In genomic region chr1:64836584-64836983, GRCm38 (mm10) we compare ENCODE assay signal across 21 mouse cellular contexts.
DNase-seq lines count a peak whose midpoint lies in the region.
"Had no signal": no experiment of that assay in that cellular context is flagged by ENCODE, and none has a peak within 500 bp of the region (broad histone marks: within the 10 kb centered on the region; RNA-seq: fewer than 3 reads in every experiment).

No protein-coding gene starts in this region.

- intact Hi-C loops in gastrocnemius, postnatal 14 days (cut with DNase I; ENCODE audit: low total_unique reads), result no loop called here

- H3K27me3 ChIP-seq in forebrain, embryonic 10.5 days (ENCODE audit: poor library complexity, severe bottlenecking), result no peaks in the 10 kb centered on the region
- H3K27me3 ChIP-seq: heart, embryonic 15.5 days; hindbrain, embryonic 13.5 days had no signal

- H3K4me1 ChIP-seq in forebrain, embryonic 10.5 days, result peaks cover 12% of the 10 kb centered on the region
- H3K4me1 ChIP-seq: hindbrain, embryonic 13.5 days had no signal

- no peaks in the 10 kb centered on the region for H3K9me3 ChIP-seq in forebrain, embryonic 10.5 days
- H3K9me3 ChIP-seq: embryonic facial prominence, embryonic 10.5 days; G1E; heart, embryonic 10.5 days; heart, embryonic 15.5 days; hindbrain, embryonic 13.5 days had no signal

- peak; percentile 53 for DNase-seq in gastrocnemius, adult 18-20 months (ENCODE audit: low spot score)
- no peak for DNase-seq in gastrocnemius, postnatal 14 days
- peak; percentile 37 for DNase-seq in lung, postnatal 36 days
- no peak for DNase-seq in lung, postnatal 4 days
- DNase-seq in gonadal fat pad, adult 2 months (ENCODE audit: low read depth), result peak; percentile 47
- no peak for DNase-seq in embryo, embryonic 9.5 days (ENCODE audit: extremely low spot score)
- DNase-seq in forebrain, embryonic 10.5 days (ENCODE audit: extremely low spot score, low spot score), result no peak
- DNase-seq: adrenal gland, postnatal 14 days; B cell, adult 2 months; cerebellum, adult 18-20 months; cerebellum, adult 9-11 months; cerebellum, postnatal 36 days; gastrocnemius, postnatal 10 days; heart, postnatal 14 days; kidney, adult 18-20 months had no signal

- no peak overlapping the region for H3K4me3 ChIP-seq in forebrain, embryonic 10.5 days
- H3K4me3 ChIP-seq: embryonic facial prominence, embryonic 10.5 days; heart, embryonic 10.5 days; heart, embryonic 15.5 days; hindbrain, embryonic 13.5 days had no signal

- no peak overlapping the region for H3K27ac ChIP-seq in forebrain, embryonic 10.5 days
- H3K27ac ChIP-seq: embryonic facial prominence, embryonic 10.5 days; heart, embryonic 10.5 days; heart, embryonic 15.5 days; hindbrain, embryonic 13.5 days; hindbrain, postnatal 0 days had no signal

- WGBS in forebrain, embryonic 10.5 days, result 91% methylated on average over 5 of the region's 5 CpGs

- no peaks in the 10 kb centered on the region for H3K36me3 ChIP-seq in forebrain, embryonic 10.5 days (replicated peaks)
- H3K36me3 ChIP-seq: embryonic facial prominence, embryonic 10.5 days; G1E; heart, embryonic 10.5 days; heart, embryonic 15.5 days; hindbrain, embryonic 13.5 days had no signal

Comparison
In these comparisons a context has a peak if more than half of its experiments do, and no peak if none do; other contexts are left out.
1. DNase-seq: peak in gastrocnemius, adult 18-20 months (single experiment), lung, postnatal 36 days (single experiment) and gonadal fat pad, adult 2 months (single experiment); none in gastrocnemius, postnatal 14 days (single experiment), lung, postnatal 4 days (0 of 2), embryo, embryonic 9.5 days (single experiment) and forebrain, embryonic 10.5 days (single experiment).